Mouse (Mus musculus): Measurements from ENCODE around the gene Paqr3.

The Paqr3 gene

DNA sequence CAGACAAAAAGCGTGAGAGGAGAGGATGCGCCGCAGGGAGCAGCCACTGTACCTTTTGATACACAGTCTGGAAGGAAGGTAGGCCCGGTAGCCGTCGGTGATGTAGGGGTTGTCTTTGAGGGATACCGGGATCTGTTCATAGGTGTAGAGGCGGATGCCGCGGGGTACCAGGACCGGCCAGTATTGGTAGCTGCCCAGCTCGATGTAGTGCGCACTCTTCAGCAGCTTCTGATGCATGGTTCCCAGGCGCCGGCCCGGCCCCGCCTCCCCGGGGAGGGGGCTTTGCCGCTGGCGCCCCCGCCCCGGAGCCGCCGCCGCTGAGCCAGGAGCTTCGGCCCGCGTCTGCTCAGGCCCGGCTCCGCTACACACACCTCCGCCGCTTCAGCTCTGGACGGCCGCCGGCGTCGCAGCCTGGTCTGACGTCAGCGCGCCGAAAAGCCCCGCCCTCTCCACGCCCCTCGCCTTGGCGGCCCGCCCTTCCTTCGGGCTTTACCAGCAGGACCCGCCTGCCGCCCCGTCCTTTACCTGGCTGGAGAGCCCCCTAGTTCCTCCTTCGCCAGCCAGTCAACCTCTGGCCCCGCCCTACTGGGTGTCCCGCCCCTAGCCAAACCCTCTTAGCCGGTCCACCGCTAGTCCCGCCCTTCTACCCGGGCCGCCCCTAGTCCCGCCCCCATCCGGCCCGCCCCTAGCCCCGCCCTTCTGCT, at the start of gene Paqr3:
Gene Paqr3 (minus strand): TSS at position 390 of the 704 bp plus-strand sequence.
- DNase-seq (ENCODE audit: low spot score): peak; percentile 99

DNA sequence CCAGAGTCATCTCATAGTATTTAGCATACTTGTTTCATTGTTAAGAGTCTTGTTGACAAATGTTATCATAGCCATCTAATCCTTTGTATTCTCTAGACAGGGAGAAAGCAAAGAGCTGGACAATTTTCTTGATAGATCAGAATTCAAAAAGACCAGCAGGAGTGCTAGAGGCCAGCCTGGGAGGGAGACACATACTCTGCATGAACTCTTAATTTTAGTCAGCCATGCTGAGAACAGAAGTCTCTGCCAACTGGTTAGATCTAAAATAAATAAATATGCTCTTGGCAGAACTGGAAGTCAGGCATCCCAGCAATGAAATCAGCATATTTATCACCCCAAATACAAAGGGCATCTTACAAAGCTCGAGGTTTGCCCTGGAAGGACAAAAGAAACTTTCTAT, 43.3 kb upstream of the Paqr3 start:
- no peak for DNase-seq (ENCODE audit: low spot score)

DNA sequence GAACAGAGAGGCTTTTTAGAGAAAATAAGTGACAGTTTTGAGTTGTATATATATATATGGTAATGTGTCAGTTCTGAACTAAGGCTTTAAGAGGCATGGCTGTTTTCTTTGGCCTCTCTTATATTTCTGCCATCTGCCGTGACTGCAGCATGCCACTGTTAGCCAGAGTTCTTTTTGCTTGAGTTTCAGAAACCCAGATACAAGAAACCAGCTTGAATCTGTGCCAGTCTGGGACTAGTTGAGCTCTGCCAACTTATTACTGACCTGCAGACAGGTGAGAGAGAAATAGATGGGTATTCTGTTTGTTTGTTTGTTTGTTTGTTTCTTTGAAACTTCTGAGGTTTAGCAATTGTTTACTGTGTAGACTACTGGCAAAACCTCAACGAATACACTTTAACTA, 23.9 kb upstream of the Paqr3 start:
- no peak for DNase-seq (ENCODE audit: low spot score)

GRCm38 (mm10) chr5:97129589-97129988, 18.2 kb upstream of the Paqr3 start:
- DNase-seq (ENCODE audit: low spot score): no peak

DNA sequence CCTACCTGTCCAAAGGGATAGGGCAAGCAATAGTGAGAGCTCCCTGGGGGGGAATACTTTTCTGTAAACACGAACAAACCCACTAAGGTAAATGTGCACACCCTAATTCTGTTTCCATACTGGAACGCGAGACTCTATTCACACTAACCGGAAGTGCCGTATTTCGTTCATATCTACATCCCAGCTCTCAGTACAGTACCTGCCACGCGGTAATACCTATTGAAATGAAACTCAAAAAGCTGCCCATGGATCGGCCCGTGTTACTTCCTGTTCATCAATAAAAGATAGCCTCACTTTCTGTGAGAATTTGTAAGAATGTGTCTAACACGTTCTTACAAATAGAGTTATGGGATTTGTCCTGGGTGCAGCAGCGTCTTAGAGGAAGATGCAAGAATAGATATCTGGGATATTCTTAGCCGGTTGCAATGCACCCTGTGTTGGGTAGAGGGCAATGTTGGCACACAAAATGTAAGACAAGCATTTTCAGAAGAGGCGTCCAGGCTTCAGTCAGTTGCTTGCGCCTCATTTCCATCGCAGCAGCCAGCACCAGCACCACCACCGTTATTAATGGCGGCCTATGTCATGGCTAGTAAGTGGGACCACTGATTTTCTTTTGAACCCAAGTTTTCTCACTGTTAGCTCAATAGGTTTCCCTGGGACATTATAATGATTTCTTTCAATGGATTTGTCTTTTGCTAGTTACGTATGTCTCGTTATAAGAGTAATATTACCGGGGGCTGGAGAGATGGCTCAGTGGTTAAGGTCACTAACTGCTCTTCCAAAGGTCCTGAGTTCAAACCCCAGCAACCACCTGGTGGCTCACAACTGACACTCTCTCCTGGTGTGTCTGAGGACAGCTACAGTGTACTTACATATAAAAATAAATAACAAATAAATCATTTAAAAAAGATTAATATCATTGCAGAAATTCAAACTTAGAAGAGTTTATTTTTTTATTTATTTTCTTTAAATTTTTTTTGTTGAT, 17.1 kb upstream of the Paqr3 start:
- DNase-seq (ENCODE audit: low spot score): peak; percentile 35

DNA sequence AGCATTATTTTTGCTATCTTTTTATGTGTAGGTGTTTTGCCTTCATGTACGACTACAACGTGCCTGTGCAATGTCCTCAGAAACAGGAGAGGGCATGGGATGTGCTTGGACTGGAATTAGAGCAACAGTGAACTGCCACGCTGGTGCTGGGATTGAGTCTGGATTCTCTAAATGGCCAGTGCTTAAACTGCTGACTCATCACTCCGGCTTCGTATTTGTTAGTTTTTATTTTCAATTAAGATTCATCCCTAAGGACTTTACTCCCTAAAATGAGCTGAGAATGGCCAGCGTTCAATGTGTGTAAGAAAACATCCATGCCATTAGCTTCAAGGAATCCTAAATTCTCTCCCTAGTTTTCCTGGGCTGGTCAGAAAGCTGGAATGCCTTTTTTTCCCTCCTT, 15.9 kb upstream of the Paqr3 start:
- no peak for DNase-seq (ENCODE audit: low spot score)

DNA sequence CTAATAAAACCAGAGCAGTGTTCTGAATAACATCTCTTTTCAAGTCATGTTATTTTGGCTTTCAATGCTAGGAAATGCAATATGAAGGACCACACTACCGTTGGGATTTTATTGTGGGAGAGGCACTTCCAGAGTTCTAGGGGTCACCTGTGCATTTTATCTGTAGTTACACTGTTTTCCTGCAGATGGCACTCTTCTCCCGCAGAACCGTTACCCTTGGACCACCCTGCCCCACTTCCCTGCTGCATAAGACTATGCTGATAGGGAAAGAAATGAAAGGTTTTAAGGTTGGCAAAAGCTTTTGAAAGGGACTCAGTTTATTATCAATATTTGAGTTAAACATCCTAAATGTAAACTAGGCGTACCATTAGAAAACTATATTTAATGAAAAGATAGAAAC, 14.6 kb upstream of the Paqr3 start:
- peak; percentile 46 for DNase-seq (ENCODE audit: low spot score)

GRCm38 (mm10) chr5:97125459-97125970, 14.1 kb upstream of the Paqr3 start:
- DNase-seq (ENCODE audit: low spot score): no peak

- DNase-seq (ENCODE audit: low spot score): no peak
Measured at GRCm38 (mm10) chr5:97124977-97125376, 13.6 kb upstream of the Paqr3 start.

- DNase-seq (ENCODE audit: low spot score): no peak
Measured at GRCm38 (mm10) chr5:97110697-97111096, 699 bp downstream of the Paqr3 start.

GRCm38 (mm10) chr5:97110133-97110532, 1.3 kb downstream of the Paqr3 start:
- DNase-seq (ENCODE audit: low spot score): no peak

- no peak for DNase-seq (ENCODE audit: low spot score)
Measured at GRCm38 (mm10) chr5:97108333-97108732, 3.1 kb downstream of the Paqr3 start.

- DNase-seq (ENCODE audit: low spot score): no peak
Measured at GRCm38 (mm10) chr5:97099954-97100353, 11.4 kb downstream of the Paqr3 start.

DNA sequence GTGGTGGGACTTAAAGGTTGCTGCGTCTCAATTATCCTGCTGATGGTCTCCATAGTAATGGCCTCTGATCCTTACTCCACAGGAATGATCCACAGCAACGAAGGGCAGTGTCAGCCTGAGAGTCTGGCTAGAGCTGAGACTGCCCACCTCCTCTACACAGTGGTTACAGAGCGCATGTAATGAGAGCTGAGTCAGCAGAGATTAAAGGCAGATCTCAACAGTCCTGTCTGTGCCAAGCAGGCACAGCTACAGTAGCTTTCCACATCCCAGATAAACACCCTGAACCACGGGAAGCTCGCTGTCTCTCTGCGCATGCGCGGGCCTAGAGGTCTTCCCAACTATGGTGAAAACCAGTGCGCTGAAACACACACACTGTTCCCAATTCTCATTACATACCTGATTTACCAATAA, 13.8 kb downstream of the Paqr3 start:
- DNase-seq (ENCODE audit: low spot score): no peak

GRCm38 (mm10) chr5:97095335-97095734, 16.1 kb downstream of the Paqr3 start:
- no peak for DNase-seq (ENCODE audit: low spot score)

GRCm38 (mm10) chr5:97092970-97093369, 18.4 kb downstream of the Paqr3 start:
- no peak for DNase-seq (ENCODE audit: low spot score)

GRCm38 (mm10) chr5:97090034-97090784, 21.2 kb downstream of the Paqr3 start:
- DNase-seq (ENCODE audit: low spot score): no peak

GRCm38 (mm10) chr5:97089426-97089825, 22.0 kb downstream of the Paqr3 start:
- no peak for DNase-seq (ENCODE audit: low spot score)

DNA sequence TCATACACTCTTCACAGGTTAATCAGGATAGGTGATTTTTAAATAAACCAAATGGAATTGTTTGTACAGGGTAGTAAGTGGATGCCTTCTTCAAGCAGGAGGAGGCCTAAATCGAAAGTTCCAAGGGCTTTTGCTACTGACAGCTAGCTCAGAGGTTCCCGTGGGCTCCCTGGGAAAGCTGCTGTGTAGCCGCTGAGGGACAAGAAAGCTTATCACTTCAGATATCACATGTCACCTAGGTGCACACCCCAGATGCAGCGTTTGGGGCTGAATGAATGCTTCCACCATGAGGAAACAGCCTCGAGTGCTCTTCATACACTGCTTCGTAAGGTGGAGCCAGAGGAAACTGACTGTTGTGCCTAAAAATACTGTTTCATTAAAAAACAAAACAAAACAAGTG, 23.2 kb downstream of the Paqr3 start:
- no peak for DNase-seq (ENCODE audit: low spot score)

GRCm38 (mm10) chr5:97087746-97088145, 23.6 kb downstream of the Paqr3 start:
- no peak for DNase-seq (ENCODE audit: low spot score)

DNA sequence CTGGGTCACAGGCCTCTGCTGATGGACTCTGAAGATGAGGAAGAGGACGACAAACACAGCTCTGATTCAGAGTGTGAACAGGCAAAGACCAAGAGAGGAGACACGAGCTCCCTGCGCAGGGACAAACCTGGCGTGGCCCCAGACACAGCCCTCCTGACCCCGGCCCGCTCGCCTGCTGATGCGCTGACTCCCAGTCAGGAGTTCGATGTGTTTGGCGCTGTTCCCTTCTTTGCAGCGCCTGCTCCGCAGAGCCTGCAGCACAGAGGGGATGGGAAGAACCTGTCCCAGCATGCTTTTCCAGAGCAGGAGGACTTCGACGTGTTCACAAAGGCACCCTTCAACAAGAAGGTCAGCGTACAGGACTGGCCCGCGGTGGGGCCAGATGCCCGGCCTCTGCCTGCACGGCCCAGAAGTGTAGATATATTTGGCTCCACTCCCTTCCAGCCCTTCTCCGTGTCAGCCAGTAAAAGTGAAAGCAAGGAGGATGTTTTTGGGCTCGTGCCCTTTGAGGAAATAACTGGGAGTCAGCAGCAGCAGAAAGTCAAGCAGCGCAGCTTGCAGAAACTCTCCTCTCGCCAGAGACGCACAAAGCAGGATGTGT, 24.3 kb downstream of the Paqr3 start:
- DNase-seq (ENCODE audit: low spot score): no peak

DNA sequence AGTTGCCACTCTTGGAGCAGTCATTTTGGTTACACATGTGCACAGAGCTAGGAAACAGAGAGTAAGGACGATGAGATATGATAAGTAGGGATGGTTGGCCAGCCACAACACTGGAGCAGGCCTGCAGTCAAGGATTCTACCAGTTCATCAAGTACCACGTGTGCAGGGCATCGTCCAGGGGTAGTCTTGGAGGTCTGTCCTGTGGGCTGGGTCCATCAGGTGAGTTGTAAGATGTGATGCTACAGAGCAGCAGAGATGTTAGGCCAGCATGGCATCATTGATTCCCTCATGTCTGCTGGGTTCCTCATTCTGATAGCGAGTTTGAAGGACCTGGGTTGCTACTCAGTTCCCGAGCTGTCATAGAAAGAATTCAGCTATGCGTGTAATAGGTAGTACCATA, 26.3 kb downstream of the Paqr3 start:
- no peak for DNase-seq (ENCODE audit: low spot score)
